Mouse (Mus musculus) urinary bladder, postnatal 36 days (tissue): ENCODE measurements around the gene Enpp1.
A peak's percentile ranks its signal among the peaks of the same experiment; 100 is the strongest.

Experiments
- DNase-seq, 2 experiments: peaks; one replicate each; pipeline ENCODE4 v3.0.0; 2022; ENCODE audit warnings: low spot score in 2 of 2, mixed read lengths in 1 of 2

The Enpp1 gene

GRCm38 (mm10) chr10:24596869-24597339 is 115.1 kb downstream of the Enpp1 start:
- DNase-seq = peak in 1 of 2 experiments; percentile 3

- DNase-seq = peak; percentile 21 to 23
Measured at GRCm38 (mm10) chr10:24596003-24596868, 115.7 kb downstream of the Enpp1 start.

- DNase-seq = peak; percentile 41 to 74
Measured at GRCm38 (mm10) chr10:24595250-24596002, 116.5 kb downstream of the Enpp1 start, which contains the start of gene Ccn2. TSS of gene Ccn2 (plus strand) at chr10:24595442.

GRCm38 (mm10) chr10:24593556-24593955 is 118.4 kb downstream of the Enpp1 start:
- DNase-seq = no peak

- DNase-seq = no peak
Measured at GRCm38 (mm10) chr10:24592969-24593368, 119.0 kb downstream of the Enpp1 start.

GRCm38 (mm10) chr10:24592318-24592717 is 119.6 kb downstream of the Enpp1 start:
- DNase-seq = no peak

GRCm38 (mm10) chr10:24591741-24592140 is 120.2 kb downstream of the Enpp1 start:
- DNase-seq = no peak

GRCm38 (mm10) chr10:24591136-24591535 is 120.8 kb downstream of the Enpp1 start:
- peak; percentile 70 to 80 for DNase-seq

GRCm38 (mm10) chr10:24590546-24590945 is 121.4 kb downstream of the Enpp1 start:
- DNase-seq = no peak

GRCm38 (mm10) chr10:24589238-24589637 is 122.7 kb downstream of the Enpp1 start:
- no peak for DNase-seq

GRCm38 (mm10) chr10:24588824-24589223 is 123.1 kb downstream of the Enpp1 start:
- no peak for DNase-seq
